In the genomic region with DNA sequence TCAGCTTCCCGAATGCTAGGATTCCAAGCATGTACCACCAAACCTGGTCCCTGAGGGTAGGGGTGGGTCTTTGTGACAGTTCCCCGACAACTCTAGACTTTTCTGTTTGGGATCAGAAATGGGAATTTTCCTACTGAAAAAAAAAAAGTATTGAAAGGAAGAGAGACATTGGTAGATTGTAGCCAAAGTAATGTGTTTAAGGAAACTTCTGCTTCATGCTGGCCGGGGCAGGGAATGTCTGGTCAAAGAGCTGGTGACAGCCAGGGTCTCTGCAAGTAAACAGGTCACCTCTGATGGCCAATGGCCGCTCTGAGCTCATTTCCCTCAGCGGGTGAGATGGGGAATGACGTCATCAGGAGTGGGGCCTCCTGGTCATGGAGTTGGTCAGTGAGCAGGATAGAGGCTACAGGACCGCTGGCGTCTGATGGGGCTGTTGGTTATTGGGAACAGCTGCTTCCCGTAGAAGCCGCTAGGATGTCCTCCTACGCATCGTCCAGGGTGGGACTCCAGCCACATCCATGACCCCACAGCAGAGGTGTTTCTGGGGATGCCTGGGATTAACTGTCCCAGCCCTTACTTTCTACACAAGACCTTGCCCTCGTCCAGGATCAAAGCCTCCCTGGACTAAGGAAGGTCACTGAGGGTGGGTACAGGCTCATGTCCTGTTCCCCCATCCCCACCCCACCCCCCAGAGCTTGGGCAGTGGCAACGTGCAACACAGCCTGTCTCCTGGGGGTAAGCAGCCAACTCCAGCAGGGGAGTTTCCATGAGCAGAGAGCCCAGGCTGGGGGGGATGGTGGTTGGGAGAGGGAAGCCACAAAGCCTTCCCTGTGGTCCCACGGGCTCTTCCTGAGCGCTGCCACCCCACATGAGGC, we compare ENCODE assay signal across 15 mouse cellular contexts. TPM values are rescaled to one million over a fixed set of nuclear protein-coding genes. Genes with fewer than 3 reads are reported as not detected.
DNase-seq lines count a peak whose midpoint lies in the region; ATAC-seq and TF ChIP-seq lines count a peak whose summit lies in the region.
"Had no signal": no experiment of that assay in that cellular context is flagged by ENCODE, and none has a peak within 500 bp of the region (broad histone marks: within the 10 kb centered on the region; RNA-seq: fewer than 3 reads in every experiment).

No protein-coding gene starts in this region.

- no peak; the same call in 1 of the 2 replicates for ATAC-seq in kidney, embryonic 15.5 days (replicated peaks; ENCODE audit: low FRiP score)
- no peak for ATAC-seq in stomach, postnatal 0 days (ENCODE audit: low FRiP score, low TSS enrichment)

- 39% methylated on average over 16 of the region's 16 CpGs for WGBS in kidney, embryonic 15.5 days
- 61% methylated on average over 16 of the region's 16 CpGs for WGBS in stomach, postnatal 0 days

- no peak overlapping the region for H3K9ac ChIP-seq in kidney, embryonic 15.5 days
- no peak overlapping the region for H3K9ac ChIP-seq in stomach, postnatal 0 days (ENCODE audit: low read length)
- H3K9ac ChIP-seq: hindbrain, embryonic 13.5 days had no signal

- no peaks in the 10 kb centered on the region for H3K36me3 ChIP-seq in kidney, embryonic 15.5 days
- no peaks in the 10 kb centered on the region for H3K36me3 ChIP-seq in stomach, postnatal 0 days (ENCODE audit: control insufficient read depth, insufficient read depth, low read length)
- H3K36me3 ChIP-seq: hindbrain, embryonic 13.5 days had no signal

- TF ChIP-seq EP300 in stomach, postnatal 0 days (optimal IDR thresholded peaks at IDR 0.05): no peak

- no peak for DNase-seq in kidney, adult 11 months
- peak; percentile 19 for DNase-seq in urinary bladder, postnatal 25 days (ENCODE audit: low spot score)
- DNase-seq in urinary bladder, postnatal 10 days (ENCODE audit: low spot score): no peak
- peak; percentile 49 for DNase-seq in heart, postnatal 25 days (ENCODE audit: low spot score)
- DNase-seq in stomach, postnatal 0 days (ENCODE audit: low spot score): no peak
- no peak for DNase-seq in right cerebral cortex, postnatal 14 days
- no peak for DNase-seq in spleen, postnatal 4 days (ENCODE audit: low spot score in 2 of 2)
- DNase-seq: cerebellum, adult 9-10 months; kidney, postnatal 25 days; right cerebral cortex, postnatal 25 days had no signal

- intact Hi-C loops in heart, postnatal 25 days (cut with DNase I): no loop called here

- no peaks in the 10 kb centered on the region for H3K27me3 ChIP-seq in kidney, embryonic 15.5 days
- H3K27me3 ChIP-seq in stomach, postnatal 0 days (ENCODE audit: control insufficient read depth, insufficient read depth, low read length): no peaks in the 10 kb centered on the region
- H3K27me3 ChIP-seq: hindbrain, embryonic 13.5 days had no signal

- no peak overlapping the region for H3K4me2 ChIP-seq in kidney, embryonic 15.5 days
- no peak overlapping the region for H3K4me2 ChIP-seq in stomach, postnatal 0 days (replicated peaks; ENCODE audit: low read depth)
- H3K4me2 ChIP-seq: hindbrain, embryonic 13.5 days had no signal

- no peak overlapping the region for H3K4me3 ChIP-seq in kidney, embryonic 15.5 days (replicated peaks)
- no peak overlapping the region for H3K4me3 ChIP-seq in stomach, postnatal 0 days (ENCODE audit: low read depth, low read length)
- H3K4me3 ChIP-seq: erythroblast, embryonic 14.5 days; hindbrain, embryonic 13.5 days had no signal

- TF ChIP-seq CTCF in stomach, postnatal 0 days (IDR thresholded peaks at IDR 0.05; ENCODE audit: low read depth): no peak

- no peaks in the 10 kb centered on the region for H3K9me3 ChIP-seq in kidney, embryonic 15.5 days (replicated peaks)
- no peaks in the 10 kb centered on the region for H3K9me3 ChIP-seq in stomach, postnatal 0 days (ENCODE audit: control insufficient read depth, low read length)
- H3K9me3 ChIP-seq: hindbrain, embryonic 13.5 days had no signal

- H3K4me1 ChIP-seq in kidney, embryonic 15.5 days: peaks cover 34% of the 10 kb centered on the region
- no peaks in the 10 kb centered on the region for H3K4me1 ChIP-seq in stomach, postnatal 0 days (replicated peaks; ENCODE audit: control insufficient read depth, insufficient read depth)

- H3K27ac ChIP-seq in kidney, embryonic 15.5 days: peak overlapping the region; percentile 37; the same call in 1 of the 2 replicates
- H3K27ac ChIP-seq in stomach, postnatal 0 days (replicated peaks): 0 out of 2 replicates have a peak overlapping the region, but pooled peaks have one; percentile 13
- H3K27ac ChIP-seq: hindbrain, embryonic 13.5 days had no signal

RNA-seq across cellular contexts. Expression of gene Cilp, which starts 17.2 kb away (rescaled TPM):
- polyA plus RNA-seq in kidney, embryonic 15.5 days (2015; fragmentation: Nextera tagmentation; extraction: Ambion mirVana): 0.66 and 1.1 TPM in 2 replicates
- 1 to 10 TPM; 4.8 to 6.6 TPM for total RNA-seq in heart, postnatal 25 days (2021)
- polyA plus RNA-seq in stomach, postnatal 0 days (2015; fragmentation: Nextera tagmentation; extraction: Ambion mirVana): 0.61 and 0.79 TPM in 2 replicates
- total RNA-seq: megakaryocyte progenitor cell, adult 5-6 weeks; neutrophil, adult 5-6 weeks had no signal
- polyA plus RNA-seq: erythroblast, embryonic 14.5 days had no signal

RNA-seq across cellular contexts. Expression of gene Clpx, which starts 46.3 kb away (rescaled TPM):
- polyA plus RNA-seq in kidney, embryonic 15.5 days (2015; fragmentation: Nextera tagmentation; extraction: Ambion mirVana): 50.6 and 53.5 TPM in 2 replicates
- 100 to 1,000 TPM; 101 to 106 TPM for total RNA-seq in heart, postnatal 25 days (2021)
- 47.9 and 49.7 TPM in 2 replicates for polyA plus RNA-seq in stomach, postnatal 0 days (2015; fragmentation: Nextera tagmentation; extraction: Ambion mirVana)

RNA-seq across cellular contexts. Expression of gene Parp16, which starts 52.6 kb away (rescaled TPM):
- polyA plus RNA-seq in kidney, embryonic 15.5 days (2015; fragmentation: Nextera tagmentation; extraction: Ambion mirVana): 7.9 and 8.1 TPM in 2 replicates
- total RNA-seq in heart, postnatal 25 days (2021): 1 to 10 TPM; 4.2 TPM
- polyA plus RNA-seq in stomach, postnatal 0 days (2015; fragmentation: Nextera tagmentation; extraction: Ambion mirVana): 5.0 TPM in 2 replicates

Comparison
In these comparisons a context has a peak if more than half of its experiments do, and no peak if none do; other contexts are left out.
1. DNase-seq: peak in urinary bladder, postnatal 25 days (single experiment) and heart, postnatal 25 days (single experiment); none in kidney, adult 11 months (single experiment), urinary bladder, postnatal 10 days (single experiment), stomach, postnatal 0 days (single experiment), right cerebral cortex, postnatal 14 days (single experiment) and spleen, postnatal 4 days (0 of 2).